Mouse (Mus musculus) brain, embryonic 18.5 days (tissue): Measurements from ENCODE around the gene Adgrg6.

ENCODE experiments used
- DNase-seq: peaks from one replicate; pipeline ENCODE4 v3.0.0-alpha.2; 2012; ENCODE audit warnings: low read depth, low spot score

The Adgrg6 gene

GRCm38 (mm10) chr10:14544941-14545717 is at the start of gene Adgrg6:
Gene Adgrg6 (minus strand): TSS chr10:14545659.
- no peak for DNase-seq

- DNase-seq: no peak
Observed at GRCm38 (mm10) chr10:14592215-14592614, 46.8 kb upstream of the Adgrg6 start.

GRCm38 (mm10) chr10:14590816-14591215 is 45.4 kb upstream of the Adgrg6 start:
- no peak for DNase-seq

GRCm38 (mm10) chr10:14589667-14590066 is 44.2 kb upstream of the Adgrg6 start:
- no peak for DNase-seq

GRCm38 (mm10) chr10:14583496-14583895 is 38.0 kb upstream of the Adgrg6 start:
- DNase-seq: no peak

- no peak for DNase-seq
Observed at GRCm38 (mm10) chr10:14574255-14574654, 28.8 kb upstream of the Adgrg6 start.

- DNase-seq: no peak
Observed at GRCm38 (mm10) chr10:14571143-14571542, 25.7 kb upstream of the Adgrg6 start.

- no peak for DNase-seq
Observed at GRCm38 (mm10) chr10:14570616-14571015, 25.2 kb upstream of the Adgrg6 start.

GRCm38 (mm10) chr10:14546111-14546551 is 672 bp upstream of the Adgrg6 start:
- DNase-seq: no peak

- DNase-seq: no peak
Observed at GRCm38 (mm10) chr10:14544608-14544940, 885 bp downstream of the Adgrg6 start.

- DNase-seq: no peak
Observed at GRCm38 (mm10) chr10:14543511-14544067, 1.9 kb downstream of the Adgrg6 start.

GRCm38 (mm10) chr10:14537102-14537501 is 8.4 kb downstream of the Adgrg6 start:
- DNase-seq: no peak

- no peak for DNase-seq
Observed at GRCm38 (mm10) chr10:14531090-14531489, 14.4 kb downstream of the Adgrg6 start.

GRCm38 (mm10) chr10:14530670-14531069 is 14.8 kb downstream of the Adgrg6 start:
- DNase-seq: no peak

- DNase-seq: no peak
Observed at GRCm38 (mm10) chr10:14527765-14528164, 17.7 kb downstream of the Adgrg6 start.

GRCm38 (mm10) chr10:14522729-14523128 is 22.7 kb downstream of the Adgrg6 start:
- DNase-seq: no peak

- DNase-seq: no peak
Observed at GRCm38 (mm10) chr10:14520912-14521675, 24.4 kb downstream of the Adgrg6 start.

- DNase-seq: no peak
Observed at GRCm38 (mm10) chr10:14517909-14518308, 27.6 kb downstream of the Adgrg6 start.

- no peak for DNase-seq
Observed at GRCm38 (mm10) chr10:14511904-14512663, 33.4 kb downstream of the Adgrg6 start.

GRCm38 (mm10) chr10:14511157-14511556 is 34.3 kb downstream of the Adgrg6 start:
- DNase-seq: no peak

GRCm38 (mm10) chr10:14495658-14496057 is 49.8 kb downstream of the Adgrg6 start:
- no peak for DNase-seq

- no peak for DNase-seq
Observed at GRCm38 (mm10) chr10:14495204-14495603, 50.3 kb downstream of the Adgrg6 start.
